Mouse (Mus musculus) testis, adult 2 months (tissue): Measurements from ENCODE around the gene Btbd9.

Source experiments
- CTCF ChIP-seq: fragments of 200-500 bp; IDR thresholded peaks from 2 replicates; pipeline ENCODE4 v1.5.1; 2012; ENCODE audit warnings: low read depth, mild to moderate bottlenecking, inconsistent platforms, low read length, moderate library complexity; ENCODE audit not compliant: control insufficient read depth, insufficient read depth, insufficient replicate concordance
- POLR2A ChIP-seq: fragments of 200-500 bp; IDR thresholded peaks from 2 replicates; pipeline ENCODE4 v1.6.1; 2012; ENCODE audit warnings: low read depth, mild to moderate bottlenecking, inconsistent platforms, low read length, moderate library complexity; ENCODE audit not compliant: control insufficient read depth

DNA sequence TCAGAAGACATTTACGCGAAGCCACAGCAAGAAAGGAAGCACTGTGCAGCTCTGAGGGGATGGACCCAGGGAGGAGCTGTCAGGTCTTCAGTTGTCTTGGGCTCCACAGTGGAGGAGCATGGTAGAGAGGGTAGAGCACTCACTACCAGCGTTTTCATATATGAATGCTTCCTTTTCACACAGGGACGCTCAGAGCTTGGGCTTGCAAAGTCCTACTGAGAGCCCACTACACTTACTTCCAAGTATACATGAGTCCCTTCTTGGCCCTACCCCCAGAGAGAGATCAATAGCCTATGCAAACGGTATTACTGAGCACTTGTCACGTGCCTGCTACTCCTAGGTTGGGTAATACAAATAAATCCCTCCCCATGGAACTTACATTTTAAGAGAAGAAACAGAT lies 234.7 kb downstream of the Btbd9 start:
- TF ChIP-seq POLR2A: no peak
- TF ChIP-seq CTCF: no peak
